Mouse (Mus musculus): Measurements from ENCODE around the gene Ndufb5. TPM values are rescaled to one million over a fixed set of nuclear protein-coding genes. Genes with fewer than 3 reads are reported as not detected.
A peak's percentile ranks its signal among the peaks of the same experiment; 100 is the strongest.
"Not testable (repeated sequence)": the region's sequence is repeated elsewhere in the genome, so short reads cannot be mapped to it uniquely, and the experiment has no call there.

Gene Ndufb5
- polyA plus RNA-seq, 1 experiment from 2014 or later, result 335 TPM

- Histone ChIP-seq H3K9me3 (no peaks in the 10 kb centered on the region), H3K36me3 (peaks cover 92% of the 10 kb centered on the region), H3K27me3 (ENCODE audit: insufficient read depth, poor library complexity, severe bottlenecking) (no peaks in the 10 kb centered on the region), H3K4me1 (no peaks in the 10 kb centered on the region), H3K27ac (no peak overlapping the region), H3K4me3 (no peak overlapping the region)
- DNase-seq (ENCODE audit: low spot score), result peak; percentile 53
- 93% methylated on average over 6 of the region's 6 CpGs for WGBS
These were observed 8.2 kb downstream of the Ndufb5 start for GRCm38 (mm10) chr3:32745001-32745400.

- DNase-seq (ENCODE audit: low spot score); H3K27ac ChIP-seq; H3K4me3 ChIP-seq; H3K9me3 ChIP-seq; H3K27me3 ChIP-seq (ENCODE audit: insufficient read depth, poor library complexity, severe bottlenecking); H3K4me1 ChIP-seq: not testable (repeated sequence)
- peaks cover 93% of the 10 kb centered on the region for H3K36me3 ChIP-seq
These were observed 8.6 kb downstream of the Ndufb5 start for GRCm38 (mm10) chr3:32745426-32745825.

- Histone ChIP-seq H3K36me3 (peaks cover 98% of the 10 kb centered on the region), H3K27me3 (ENCODE audit: insufficient read depth, poor library complexity, severe bottlenecking) (no peaks in the 10 kb centered on the region), H3K4me1 (no peaks in the 10 kb centered on the region), H3K4me3 (no peak overlapping the region), H3K9me3 (no peaks in the 10 kb centered on the region), H3K27ac (no peak overlapping the region)
- WGBS, result 90% methylated on average over 9 of the region's 9 CpGs
- DNase-seq (ENCODE audit: low spot score), result no peak
These were observed 11.6 kb downstream of the Ndufb5 start for GRCm38 (mm10) chr3:32748384-32748783.

GRCm38 (mm10) chr3:32749820-32750579, 13.2 kb downstream of the Ndufb5 start:
- 91% methylated on average over 4 of the region's 4 CpGs for WGBS
- no peaks in the 10 kb centered on the region for H3K4me1 ChIP-seq
- peak; percentile 45 for DNase-seq (ENCODE audit: low spot score)
- H3K27ac ChIP-seq, result no peak overlapping the region
- no peak overlapping the region for H3K4me3 ChIP-seq
- peaks cover 96% of the 10 kb centered on the region for H3K36me3 ChIP-seq
- H3K9me3 ChIP-seq, result no peaks in the 10 kb centered on the region
- H3K27me3 ChIP-seq (ENCODE audit: insufficient read depth, poor library complexity, severe bottlenecking), result no peaks in the 10 kb centered on the region

GRCm38 (mm10) chr3:32754384-32754915, 17.7 kb downstream of the Ndufb5 start:
- Histone ChIP-seq H3K4me1 (no peaks in the 10 kb centered on the region), H3K4me3 (no peak overlapping the region), H3K27ac (no peak overlapping the region), H3K9me3 (no peaks in the 10 kb centered on the region), H3K27me3 (ENCODE audit: insufficient read depth, poor library complexity, severe bottlenecking) (no peaks in the 10 kb centered on the region), H3K36me3 (peaks cover 58% of the 10 kb centered on the region)
- DNase-seq (ENCODE audit: low spot score), result no peak
- WGBS, result 90% methylated on average over 3 of the region's 3 CpGs

GRCm38 (mm10) chr3:32759212-32759611, 22.4 kb downstream of the Ndufb5 start:
- H3K27ac ChIP-seq, result no peak overlapping the region
- 72% methylated on average over 5 of the region's 5 CpGs for WGBS
- H3K36me3 ChIP-seq, result peaks cover 10% of the 10 kb centered on the region; the same call in 1 of the 2 replicates
- no peak overlapping the region for H3K4me3 ChIP-seq
- no peaks in the 10 kb centered on the region for H3K27me3 ChIP-seq (ENCODE audit: insufficient read depth, poor library complexity, severe bottlenecking)
- no peak for DNase-seq (ENCODE audit: low spot score)
- no peaks in the 10 kb centered on the region for H3K4me1 ChIP-seq
- H3K9me3 ChIP-seq, result no peaks in the 10 kb centered on the region

- WGBS, result 67% methylated on average over 8 of the region's 8 CpGs
- no peak for DNase-seq (ENCODE audit: low spot score)
- H3K27ac ChIP-seq, result no peak overlapping the region
- no peaks in the 10 kb centered on the region for H3K9me3 ChIP-seq
- no peak overlapping the region for H3K4me3 ChIP-seq
- H3K36me3 ChIP-seq, result 0 out of 2 replicates have a peak, but pooled peaks cover under 1% of the 10 kb centered on the region
- H3K4me1 ChIP-seq, result no peaks in the 10 kb centered on the region
- H3K27me3 ChIP-seq (ENCODE audit: insufficient read depth, poor library complexity, severe bottlenecking), result no peaks in the 10 kb centered on the region
These were observed 26.2 kb downstream of the Ndufb5 start for GRCm38 (mm10) chr3:32762962-32763361.

- WGBS, result 43% methylated on average over 7 of the region's 7 CpGs
- Histone ChIP-seq H3K27me3 (ENCODE audit: insufficient read depth, poor library complexity, severe bottlenecking) (no peaks in the 10 kb centered on the region), H3K9me3 (no peaks in the 10 kb centered on the region), H3K27ac (no peak overlapping the region), H3K4me1 (no peaks in the 10 kb centered on the region), H3K4me3 (no peak overlapping the region), H3K36me3 (no peaks in the 10 kb centered on the region)
- no peak for DNase-seq (ENCODE audit: low spot score)
These were observed 27.1 kb downstream of the Ndufb5 start for GRCm38 (mm10) chr3:32763902-32764301.

- Histone ChIP-seq H3K9me3 (no peaks in the 10 kb centered on the region), H3K27me3 (ENCODE audit: insufficient read depth, poor library complexity, severe bottlenecking) (no peaks in the 10 kb centered on the region), H3K4me3 (no peak overlapping the region), H3K36me3 (no peaks in the 10 kb centered on the region), H3K27ac (no peak overlapping the region), H3K4me1 (no peaks in the 10 kb centered on the region)
- DNase-seq (ENCODE audit: low spot score), result no peak
- 70% methylated on average over 2 of the region's 2 CpGs for WGBS
These were observed 34.0 kb downstream of the Ndufb5 start for GRCm38 (mm10) chr3:32770781-32771180.

Other genes with a start within 250 kb of the Ndufb5 start
- gene Kcnmb3, start 244.8 kb upstream of the Ndufb5 start, polyA plus RNA-seq (2016; fragmentation: Nextera tagmentation; extraction: Ambion mirVana), result not detected in 2 replicates
- 31.4 and 40.2 TPM in 2 replicates for gene Zfp639, start 226.7 kb upstream of the Ndufb5 start, polyA plus RNA-seq (2016; fragmentation: Nextera tagmentation; extraction: Ambion mirVana)
- gene Mfn1, start 207.5 kb upstream of the Ndufb5 start, polyA plus RNA-seq (2016; fragmentation: Nextera tagmentation; extraction: Ambion mirVana), result 45.6 and 65.3 TPM in 2 replicates
- gene Gnb4, start 120.4 kb upstream of the Ndufb5 start, polyA plus RNA-seq (2016; fragmentation: Nextera tagmentation; extraction: Ambion mirVana), result 57.9 and 59.5 TPM in 2 replicates
- gene Actl6a, start 30.7 kb upstream of the Ndufb5 start, polyA plus RNA-seq (2016; fragmentation: Nextera tagmentation; extraction: Ambion mirVana), result 131 and 187 TPM in 2 replicates
- 32.4 and 40.5 TPM in 2 replicates for gene Mrpl47, start 615 bp downstream of the Ndufb5 start, polyA plus RNA-seq (2016; fragmentation: Nextera tagmentation; extraction: Ambion mirVana)
- 34.8 and 54.1 TPM in 2 replicates for gene Usp13, start 80.6 kb downstream of the Ndufb5 start, polyA plus RNA-seq (2016; fragmentation: Nextera tagmentation; extraction: Ambion mirVana)

All from heart, embryonic 10.5 days (tissue).